Mouse (Mus musculus): ENCODE data around the gene Chrdl1. TPM values are rescaled to one million over a fixed set of nuclear protein-coding genes. Genes with fewer than 3 reads are reported as not detected.

Chrdl1 gene
- total and polyA plus RNA-seq, 3 experiments: 0.21 to 6.6 (median 0.71) TPM

DNA sequence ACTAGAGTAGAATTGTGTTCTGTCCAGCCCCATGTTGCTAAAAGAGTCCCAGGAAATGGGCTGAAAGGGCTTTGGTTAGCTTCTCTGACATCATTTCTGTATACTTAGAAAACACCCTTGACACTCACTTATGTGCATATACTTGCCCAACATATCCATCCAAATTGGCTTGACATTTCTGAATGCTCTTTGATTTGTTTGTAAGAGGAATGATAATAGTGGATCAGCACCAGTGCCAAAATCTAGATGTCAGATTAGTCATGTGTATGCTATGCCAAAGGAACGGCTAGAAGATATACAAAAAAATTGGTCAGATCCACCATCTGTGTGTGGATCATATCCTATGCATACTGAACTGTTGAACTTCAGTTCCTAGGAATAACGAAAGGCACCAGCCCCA, 99.3 kb downstream of the Chrdl1 start:
- no peaks in the 10 kb centered on the region for H3K79me2 ChIP-seq (replicated peaks; ENCODE audit: control insufficient read depth, extremely low read depth, insufficient read depth, poor library complexity, severe bottlenecking)
- no peaks in the 10 kb centered on the region for H3K27me3 ChIP-seq (replicated peaks)
- no peaks in the 10 kb centered on the region for H3K9me3 ChIP-seq (replicated peaks; ENCODE audit: low read length)
- no peak overlapping the region for H3K4me2 ChIP-seq (ENCODE audit: insufficient read depth, low read depth, poor library complexity, severe bottlenecking)
- DNase-seq (ENCODE audit: extremely low read depth): no peak
- TF ChIP-seq ZC3H11A (IDR thresholded peaks at IDR 0.05; ENCODE audit: low read depth, low read length) (no peak), POLR2A (IDR thresholded peaks at IDR 0.05; ENCODE audit: low read depth, low read length) (no peak), GABPA (IDR thresholded peaks at IDR 0.05; ENCODE audit: insufficient replicate concordance, low read depth, low read length) (no peak), MAZ (IDR thresholded peaks at IDR 0.05; ENCODE audit: low read depth, low read length) (no peak), CHD2 (IDR thresholded peaks at IDR 0.05; ENCODE audit: low read length) (no peak), HCFC1 (IDR thresholded peaks at IDR 0.05; ENCODE audit: low read depth, low read length) (no peak), IRF4 (IDR thresholded peaks at IDR 0.05; ENCODE audit: low read depth, low read length) (no peak), ZNF384 (IDR thresholded peaks at IDR 0.05; ENCODE audit: low read depth, low read length) (no peak), RCOR1 (conservative IDR thresholded peaks at IDR 0.05; ENCODE audit: low read depth, low read length) (no peak), CHD1 (IDR thresholded peaks at IDR 0.05; ENCODE audit: low read depth, low read length) (no peak), MAX (IDR thresholded peaks at IDR 0.05; ENCODE audit: low read length) (no peak), E2F4 (IDR thresholded peaks at IDR 0.05; ENCODE audit: insufficient replicate concordance, low read depth, low read length) (no peak), TBP (conservative IDR thresholded peaks at IDR 0.05; ENCODE audit: low read depth, low read length) (no peak), ELF1 (IDR thresholded peaks at IDR 0.05; ENCODE audit: low read depth, low read length) (no peak), ETS1 (conservative IDR thresholded peaks at IDR 0.05; ENCODE audit: low read depth, low read length) (no peak), ZKSCAN1 (IDR thresholded peaks at IDR 0.05; ENCODE audit: borderline replicate concordance, low read depth, low read length) (no peak), NRF1 (IDR thresholded peaks at IDR 0.05; ENCODE audit: low read depth, low read length) (no peak), MXI1 (IDR thresholded peaks at IDR 0.05; ENCODE audit: low read depth, low read length) (no peak)
- H3K4me3 ChIP-seq (replicated peaks in 1 of 3; ENCODE audit: low read depth in 2 of 3, low read length in 2 of 3, poor library complexity in 1 of 3): no peak overlapping the region
- no peak overlapping the region for H3K9ac ChIP-seq (ENCODE audit: insufficient read depth, low read depth)
- H3K27ac ChIP-seq (ENCODE audit: insufficient read depth, low read depth): no peak overlapping the region
- no peaks in the 10 kb centered on the region for H3K4me1 ChIP-seq (ENCODE audit: control insufficient read depth in 1 of 2, insufficient read depth in 2 of 2)
- dilution Hi-C loops (cut with MboI; ENCODE audit: extremely low pct_ligation_motif_present, extremely low pct_unique_long_range_greater_than_20kb, low sequenced_read_pairs): no loop called here
- H3K36me3 ChIP-seq (replicated peaks in 1 of 2; ENCODE audit: control insufficient read depth in 1 of 2, insufficient read depth in 1 of 2, low read length in 1 of 2): no peaks in the 10 kb centered on the region
- in situ Hi-C loops (cut with MboI; ENCODE audit: low pct_ligation_motif_present, low pct_unique_long_range_greater_than_20kb, low sequenced_read_pairs): loop anchor here (25.0 kb wide), 1 partner anchor 207 kb away; the partner anchor contains the start of gene Rtl9

DNA sequence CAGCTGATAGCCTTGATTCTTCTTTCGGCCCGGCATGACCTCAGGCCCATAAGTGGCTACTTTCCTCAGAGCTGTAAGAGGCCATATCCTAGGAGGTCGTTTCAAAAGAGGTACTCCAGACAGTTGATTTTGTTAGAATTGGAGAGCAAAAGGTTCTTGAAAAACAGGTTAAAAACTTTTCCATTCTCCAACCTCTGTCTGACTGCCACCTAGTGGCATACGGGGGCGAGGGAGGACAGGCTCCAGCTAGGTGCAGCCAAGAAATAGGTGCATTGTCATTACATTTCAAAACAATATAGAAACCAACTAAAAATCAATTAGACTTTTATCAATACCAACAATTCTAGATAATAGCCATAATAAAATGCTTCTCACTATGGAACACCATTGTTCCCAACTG, 118.9 kb downstream of the Chrdl1 start:
- no peak overlapping the region for H3K9ac ChIP-seq (ENCODE audit: insufficient read depth, low read depth)
- H3K27ac ChIP-seq (ENCODE audit: insufficient read depth, low read depth): no peak overlapping the region
- in situ Hi-C loops (cut with MboI; ENCODE audit: low pct_ligation_motif_present, low pct_unique_long_range_greater_than_20kb, low sequenced_read_pairs): loop anchor here (25.0 kb wide), 1 partner anchor 188 kb away; the partner anchor contains the start of gene Rtl9
- no peaks in the 10 kb centered on the region for H3K4me1 ChIP-seq (ENCODE audit: control insufficient read depth in 1 of 2, insufficient read depth in 2 of 2)
- H3K27me3 ChIP-seq (replicated peaks): no peaks in the 10 kb centered on the region
- H3K4me2 ChIP-seq (ENCODE audit: insufficient read depth, low read depth, poor library complexity, severe bottlenecking): no peak overlapping the region
- H3K4me3 ChIP-seq (replicated peaks in 1 of 3; ENCODE audit: low read depth in 2 of 3, low read length in 2 of 3, poor library complexity in 1 of 3): no peak overlapping the region
- dilution Hi-C loops (cut with MboI; ENCODE audit: extremely low pct_ligation_motif_present, extremely low pct_unique_long_range_greater_than_20kb, low sequenced_read_pairs): no loop called here
- peak; percentile 16 for DNase-seq (ENCODE audit: extremely low read depth)
- H3K79me2 ChIP-seq (replicated peaks; ENCODE audit: control insufficient read depth, extremely low read depth, insufficient read depth, poor library complexity, severe bottlenecking): no peaks in the 10 kb centered on the region
- H3K9me3 ChIP-seq (replicated peaks; ENCODE audit: low read length): no peaks in the 10 kb centered on the region
- no peaks in the 10 kb centered on the region for H3K36me3 ChIP-seq (replicated peaks in 1 of 2; ENCODE audit: control insufficient read depth in 1 of 2, insufficient read depth in 1 of 2, low read length in 1 of 2)
- TF ChIP-seq CTCF (conservative IDR thresholded peaks at IDR 0.05 in 1 of 2, IDR thresholded peaks at IDR 0.05 in 1 of 2; ENCODE audit: low read depth in 2 of 2, low read length in 2 of 2) (peak; percentile 27 to 66), ZKSCAN1 (IDR thresholded peaks at IDR 0.05; ENCODE audit: borderline replicate concordance, low read depth, low read length) (no peak), SMC3 (IDR thresholded peaks at IDR 0.05; ENCODE audit: low read depth, low read length) (peak; percentile 78), TBP (conservative IDR thresholded peaks at IDR 0.05; ENCODE audit: low read depth, low read length) (no peak), RAD21 (IDR thresholded peaks at IDR 0.05; ENCODE audit: low read depth, low read length) (peak; percentile 55), ZC3H11A (IDR thresholded peaks at IDR 0.05; ENCODE audit: low read depth, low read length) (no peak)

Measured in CH12.LX (cell line).